Mouse (Mus musculus) small intestine, adult 2 months (tissue): Measurements from ENCODE around the gene Hist1h2bf.
"Not testable (repeated sequence)": the region's sequence is repeated elsewhere in the genome, so short reads cannot be mapped to it uniquely, and the experiment has no call there.

Experiments used
- CTCF ChIP-seq: fragments of 200-500 bp; IDR thresholded peaks from 2 replicates; pipeline ENCODE4 v1.5.1; 2012; ENCODE audit warnings: low read depth, mild to moderate bottlenecking, control low read depth, inconsistent platforms, low read length, moderate library complexity, mixed read lengths; ENCODE audit not compliant: insufficient replicate concordance, insufficient read length; ENCODE audit errors: extremely low read depth
- POLR2A ChIP-seq: fragments of 200-500 bp; IDR thresholded peaks from 2 replicates; pipeline ENCODE4 v1.6.1; 2012; ENCODE audit warnings: low read depth, mild to moderate bottlenecking, control low read depth, inconsistent platforms, low read length, moderate library complexity

DNA sequence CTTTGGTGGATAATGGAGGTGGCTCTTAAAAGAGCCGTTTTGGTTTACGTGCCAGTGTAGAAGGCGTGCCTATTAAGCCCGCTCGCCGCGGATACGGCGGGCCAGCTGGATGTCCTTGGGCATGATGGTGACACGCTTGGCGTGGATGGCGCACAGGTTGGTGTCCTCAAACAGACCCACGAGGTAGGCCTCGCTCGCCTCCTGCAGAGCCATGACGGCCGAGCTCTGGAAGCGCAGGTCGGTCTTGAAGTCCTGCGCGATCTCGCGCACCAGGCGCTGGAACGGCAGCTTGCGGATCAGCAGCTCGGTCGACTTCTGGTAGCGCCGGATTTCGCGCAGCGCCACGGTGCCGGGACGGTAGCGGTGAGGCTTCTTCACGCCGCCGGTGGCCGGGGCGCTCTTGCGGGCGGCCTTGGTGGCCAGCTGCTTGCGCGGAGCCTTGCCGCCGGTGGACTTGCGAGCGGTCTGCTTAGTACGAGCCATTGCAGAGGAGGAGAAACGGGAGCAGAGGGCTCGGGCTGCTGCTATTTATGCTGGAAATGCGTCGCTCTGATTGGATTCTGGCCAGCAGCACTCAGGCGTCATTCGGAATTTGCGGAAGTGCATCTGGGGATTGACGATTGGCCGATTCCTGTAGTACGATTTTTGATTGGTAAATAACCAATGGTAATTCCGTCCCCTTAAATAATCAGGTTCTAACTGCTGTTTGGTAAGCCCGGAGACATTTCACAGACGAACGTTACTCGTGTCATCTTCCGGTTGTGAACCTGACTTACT lies 11.9 kb downstream of the Hist1h2bf start, which contains the start of gene Hist1h3e:
- not testable (repeated sequence) for TF ChIP-seq CTCF
- peak; percentile 97 for TF ChIP-seq POLR2A
